Mouse (Mus musculus): ENCODE measurements at regions not wholly inside any gene's neighbourhood (a gene's known extent, or its start where the extent isn't known, plus 50 kb on each side); places are given as distances from the start of the nearest gene placed in this dataset.

- H3K27ac ChIP-seq (ENCODE audit: insufficient read depth, low read length): no peak overlapping the region
- H3K36me3 ChIP-seq (ENCODE audit: control insufficient read depth, insufficient read depth, low read length, poor library complexity, severe bottlenecking): no peaks in the 10 kb centered on the region
- no peaks in the 10 kb centered on the region for H3K27me3 ChIP-seq (ENCODE audit: control insufficient read depth, insufficient read depth, low read length, poor library complexity, severe bottlenecking)
- H3K4me1 ChIP-seq (ENCODE audit: control insufficient read depth, insufficient read depth, low read length): no peaks in the 10 kb centered on the region
- no peaks in the 10 kb centered on the region for H3K9me3 ChIP-seq (replicated peaks; ENCODE audit: control insufficient read depth, insufficient read depth, low read length, poor library complexity, severe bottlenecking)
- TF ChIP-seq EP300 (IDR thresholded peaks at IDR 0.05; ENCODE audit: insufficient read depth, low read depth, low read length) (no peak), POLR2A (IDR thresholded peaks at IDR 0.05; ENCODE audit: insufficient read depth, low read length) (no peak), CTCF (IDR thresholded peaks at IDR 0.05; ENCODE audit: low read depth, low read length) (no peak)
- no peak overlapping the region for H3K9ac ChIP-seq (ENCODE audit: low read depth, poor library complexity, severe bottlenecking)
- H3K4me3 ChIP-seq (ENCODE audit: low read depth, low read length): no peak overlapping the region
These were observed 142.1 kb downstream of the Pik3r1 start for GRCm38 (mm10) chr13:101625922-101626321.

- Histone ChIP-seq H3K9me3 (replicated peaks; ENCODE audit: control insufficient read depth, insufficient read depth, low read length, poor library complexity, severe bottlenecking) (no peaks in the 10 kb centered on the region), H3K27ac (ENCODE audit: insufficient read depth, low read length) (no peak overlapping the region), H3K4me1 (ENCODE audit: control insufficient read depth, insufficient read depth, low read length) (no peaks in the 10 kb centered on the region), H3K36me3 (ENCODE audit: control insufficient read depth, insufficient read depth, low read length, poor library complexity, severe bottlenecking) (no peaks in the 10 kb centered on the region), H3K27me3 (ENCODE audit: control insufficient read depth, insufficient read depth, low read length, poor library complexity, severe bottlenecking) (no peaks in the 10 kb centered on the region), H3K9ac (ENCODE audit: low read depth, poor library complexity, severe bottlenecking) (no peak overlapping the region), H3K4me3 (ENCODE audit: low read depth, low read length) (no peak overlapping the region)
- no peak for TF ChIP-seq EP300 (IDR thresholded peaks at IDR 0.05; ENCODE audit: insufficient read depth, low read depth, low read length)
- no peak for TF ChIP-seq POLR2A (IDR thresholded peaks at IDR 0.05; ENCODE audit: insufficient read depth, low read length)
- TF ChIP-seq CTCF (IDR thresholded peaks at IDR 0.05; ENCODE audit: low read depth, low read length): no peak
These were observed 143.8 kb downstream of the Pik3r1 start for GRCm38 (mm10) chr13:101624179-101624581.

GRCm38 (mm10) chr13:101622649-101623048, 145.4 kb downstream of the Pik3r1 start:
- TF ChIP-seq CTCF (IDR thresholded peaks at IDR 0.05; ENCODE audit: low read depth, low read length): no peak
- TF ChIP-seq POLR2A (IDR thresholded peaks at IDR 0.05; ENCODE audit: insufficient read depth, low read length): no peak
- TF ChIP-seq EP300 (IDR thresholded peaks at IDR 0.05; ENCODE audit: insufficient read depth, low read depth, low read length): no peak
- Histone ChIP-seq H3K27ac (ENCODE audit: insufficient read depth, low read length) (no peak overlapping the region), H3K9me3 (replicated peaks; ENCODE audit: control insufficient read depth, insufficient read depth, low read length, poor library complexity, severe bottlenecking) (no peaks in the 10 kb centered on the region), H3K9ac (ENCODE audit: low read depth, poor library complexity, severe bottlenecking) (no peak overlapping the region), H3K4me3 (ENCODE audit: low read depth, low read length) (no peak overlapping the region), H3K4me1 (ENCODE audit: control insufficient read depth, insufficient read depth, low read length) (no peaks in the 10 kb centered on the region), H3K27me3 (ENCODE audit: control insufficient read depth, insufficient read depth, low read length, poor library complexity, severe bottlenecking) (no peaks in the 10 kb centered on the region), H3K36me3 (ENCODE audit: control insufficient read depth, insufficient read depth, low read length, poor library complexity, severe bottlenecking) (no peaks in the 10 kb centered on the region)

GRCm38 (mm10) chr13:101620660-101621059, 147.4 kb downstream of the Pik3r1 start:
- Histone ChIP-seq H3K9ac (ENCODE audit: low read depth, poor library complexity, severe bottlenecking) (no peak overlapping the region), H3K4me1 (ENCODE audit: control insufficient read depth, insufficient read depth, low read length) (no peaks in the 10 kb centered on the region), H3K27me3 (ENCODE audit: control insufficient read depth, insufficient read depth, low read length, poor library complexity, severe bottlenecking) (no peaks in the 10 kb centered on the region; the same call in 1 of the 2 replicates), H3K4me3 (ENCODE audit: low read depth, low read length) (no peak overlapping the region), H3K9me3 (replicated peaks; ENCODE audit: control insufficient read depth, insufficient read depth, low read length, poor library complexity, severe bottlenecking) (no peaks in the 10 kb centered on the region), H3K27ac (ENCODE audit: insufficient read depth, low read length) (no peak overlapping the region), H3K36me3 (ENCODE audit: control insufficient read depth, insufficient read depth, low read length, poor library complexity, severe bottlenecking) (no peaks in the 10 kb centered on the region)
- TF ChIP-seq CTCF (IDR thresholded peaks at IDR 0.05; ENCODE audit: low read depth, low read length) (no peak), POLR2A (IDR thresholded peaks at IDR 0.05; ENCODE audit: insufficient read depth, low read length) (no peak), EP300 (IDR thresholded peaks at IDR 0.05; ENCODE audit: insufficient read depth, low read depth, low read length) (no peak)

- Histone ChIP-seq H3K4me1 (ENCODE audit: control insufficient read depth, insufficient read depth, low read length) (no peaks in the 10 kb centered on the region), H3K36me3 (ENCODE audit: control insufficient read depth, insufficient read depth, low read length, poor library complexity, severe bottlenecking) (no peaks in the 10 kb centered on the region), H3K4me3 (ENCODE audit: low read depth, low read length) (no peak overlapping the region), H3K9ac (ENCODE audit: low read depth, poor library complexity, severe bottlenecking) (no peak overlapping the region), H3K27me3 (ENCODE audit: control insufficient read depth, insufficient read depth, low read length, poor library complexity, severe bottlenecking) (no peaks in the 10 kb centered on the region; the same call in 1 of the 2 replicates), H3K9me3 (replicated peaks; ENCODE audit: control insufficient read depth, insufficient read depth, low read length, poor library complexity, severe bottlenecking) (no peaks in the 10 kb centered on the region), H3K27ac (ENCODE audit: insufficient read depth, low read length) (no peak overlapping the region)
- TF ChIP-seq EP300 (IDR thresholded peaks at IDR 0.05; ENCODE audit: insufficient read depth, low read depth, low read length) (no peak), CTCF (IDR thresholded peaks at IDR 0.05; ENCODE audit: low read depth, low read length) (no peak), POLR2A (IDR thresholded peaks at IDR 0.05; ENCODE audit: insufficient read depth, low read length) (no peak)
These were observed 148.9 kb downstream of the Pik3r1 start for GRCm38 (mm10) chr13:101619154-101619553.

GRCm38 (mm10) chr13:101612786-101613185, 155.2 kb downstream of the Pik3r1 start:
- TF ChIP-seq EP300 (IDR thresholded peaks at IDR 0.05; ENCODE audit: insufficient read depth, low read depth, low read length) (no peak), CTCF (IDR thresholded peaks at IDR 0.05; ENCODE audit: low read depth, low read length) (no peak), POLR2A (IDR thresholded peaks at IDR 0.05; ENCODE audit: insufficient read depth, low read length) (no peak)
- Histone ChIP-seq H3K4me3 (ENCODE audit: low read depth, low read length) (no peak overlapping the region), H3K36me3 (ENCODE audit: control insufficient read depth, insufficient read depth, low read length, poor library complexity, severe bottlenecking) (no peaks in the 10 kb centered on the region), H3K9ac (ENCODE audit: low read depth, poor library complexity, severe bottlenecking) (no peak overlapping the region), H3K9me3 (replicated peaks; ENCODE audit: control insufficient read depth, insufficient read depth, low read length, poor library complexity, severe bottlenecking) (no peaks in the 10 kb centered on the region), H3K27ac (ENCODE audit: insufficient read depth, low read length) (no peak overlapping the region), H3K4me1 (ENCODE audit: control insufficient read depth, insufficient read depth, low read length) (no peaks in the 10 kb centered on the region), H3K27me3 (ENCODE audit: control insufficient read depth, insufficient read depth, low read length, poor library complexity, severe bottlenecking) (no peaks in the 10 kb centered on the region; the same call in 1 of the 2 replicates)

Measured in ES-Bruce4 (cell line).